Mouse (Mus musculus) NIH3T3 (cell line): ENCODE measurements around the gene Btnl2.
"Not testable (repeated sequence)": the region's sequence is repeated elsewhere in the genome, so short reads cannot be mapped to it uniquely, and the experiment has no call there.

Experiments used
- DNase-seq: peaks from one replicate; pipeline ENCODE4 v3.0.0-alpha.2; 2012; ENCODE audit warnings: low read depth

Btnl2 gene

DNA sequence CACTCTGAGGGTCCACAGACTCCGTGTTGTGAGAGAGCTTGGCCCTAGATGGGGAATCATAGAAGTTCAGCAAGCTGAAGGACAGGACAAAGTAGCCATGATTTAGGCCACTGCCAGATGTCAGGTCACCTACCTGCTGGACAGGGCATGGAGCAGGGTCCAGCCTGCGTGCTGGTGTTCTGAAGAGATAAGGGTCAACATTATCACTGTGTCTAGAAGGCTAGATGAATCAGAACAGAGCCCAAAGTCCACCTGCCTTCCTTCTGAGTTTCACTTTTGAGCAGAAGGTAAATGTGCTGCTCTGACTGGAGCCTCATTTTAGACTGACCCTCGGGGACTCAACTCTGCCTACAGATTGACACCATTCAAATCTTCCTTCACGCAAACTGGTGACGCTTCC lies at the start of gene Btnl2:
Gene Btnl2, plus strand, starts transcription at position 284 of the 400 bp plus-strand sequence.
- DNase-seq: no peak

DNA sequence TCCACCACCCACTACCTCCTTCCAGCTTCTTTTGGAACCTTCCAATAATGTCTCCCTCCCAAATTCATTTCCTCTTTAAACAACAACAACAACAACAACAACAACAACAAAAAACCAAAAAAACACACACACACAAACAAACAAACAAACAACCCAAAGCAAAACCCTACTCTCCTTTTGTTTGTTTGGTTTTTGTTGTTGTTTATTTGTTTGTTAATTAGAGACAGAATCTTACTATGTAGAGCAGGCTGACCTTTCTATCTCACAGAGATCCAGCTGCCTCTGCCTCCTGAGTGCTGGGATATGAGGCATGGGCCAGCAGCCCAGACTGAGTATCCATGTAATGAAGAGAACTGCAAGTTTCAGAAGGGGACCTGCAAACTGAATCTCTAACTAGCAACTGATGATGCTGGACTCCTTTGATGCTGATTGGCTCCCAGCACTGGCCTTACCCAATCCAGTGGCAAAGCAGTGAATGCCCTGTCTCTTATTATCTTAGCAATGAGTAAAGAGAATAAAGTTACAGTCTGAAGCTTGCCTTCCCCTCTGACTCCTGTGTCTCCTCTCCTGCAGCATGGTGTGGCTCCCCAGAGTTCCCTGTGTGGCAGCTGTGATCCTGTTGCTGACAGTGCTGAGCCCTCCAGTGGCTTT lies 49.1 kb upstream of the Btnl2 start, which contains the start of gene H2-Eb1:
Gene H2-Eb1, plus strand, starts transcription at position 488 of the 651 bp plus-strand sequence.
- peak; percentile 82 for DNase-seq

DNA sequence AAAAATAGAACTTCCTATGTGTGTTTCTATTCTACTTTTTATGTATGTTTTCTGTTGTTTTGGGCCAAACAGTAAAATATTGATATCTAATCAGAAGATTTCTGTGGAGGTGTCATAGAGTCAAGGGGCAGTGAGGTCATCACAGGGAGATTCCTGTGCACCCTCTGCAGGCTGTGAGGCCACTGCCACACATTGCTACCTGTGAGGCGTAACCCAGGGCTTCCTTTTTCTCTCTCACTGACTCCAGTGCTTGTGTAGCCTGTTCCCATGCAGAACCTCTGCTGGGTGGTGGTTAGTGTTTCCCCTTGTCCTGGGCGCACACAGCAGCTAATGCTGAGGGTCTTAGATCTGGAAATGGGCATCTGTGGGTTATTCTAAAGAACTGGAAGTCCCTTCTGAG lies 48.2 kb upstream of the Btnl2 start:
- no peak for DNase-seq

DNA sequence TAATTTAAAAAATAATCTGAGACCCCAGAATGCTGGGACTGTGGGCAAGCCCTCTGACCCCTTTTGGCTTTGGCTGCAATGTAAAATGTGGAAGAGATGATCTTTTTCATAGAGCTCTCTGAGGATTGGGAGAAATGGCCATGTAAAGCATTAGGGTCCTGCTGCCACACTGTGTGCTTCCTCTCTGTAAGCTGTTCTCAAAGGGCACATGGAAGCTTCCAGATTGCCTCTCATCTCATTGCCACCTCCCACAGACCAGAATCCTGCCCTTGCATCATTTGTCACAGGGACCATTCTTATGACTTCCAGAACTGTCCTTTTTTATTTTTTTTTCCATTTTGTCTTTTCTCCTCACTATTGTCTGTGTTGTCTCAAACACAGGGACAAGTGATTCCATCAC lies 47.4 kb upstream of the Btnl2 start:
- DNase-seq: no peak

DNA sequence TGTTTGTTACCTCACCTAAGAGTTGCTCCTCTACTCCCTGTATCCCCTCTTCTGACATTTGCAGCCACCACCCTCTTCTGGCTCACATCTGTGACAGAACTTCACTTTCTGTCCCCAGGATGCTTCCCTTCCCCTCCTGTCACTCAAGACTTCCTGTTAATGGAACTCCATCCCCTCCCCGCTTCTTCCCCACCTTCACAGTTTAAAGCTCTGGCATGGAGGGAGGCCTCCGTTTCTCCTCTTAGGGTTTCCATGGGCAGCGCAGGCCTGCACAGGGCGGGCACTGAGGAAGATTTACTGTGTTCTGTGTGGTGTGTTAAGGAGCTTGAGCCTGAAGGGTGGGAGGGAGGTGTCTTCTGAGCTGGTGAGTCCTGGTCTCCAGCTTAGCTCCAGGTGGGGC lies 46.5 kb upstream of the Btnl2 start:
- DNase-seq: no peak

DNA sequence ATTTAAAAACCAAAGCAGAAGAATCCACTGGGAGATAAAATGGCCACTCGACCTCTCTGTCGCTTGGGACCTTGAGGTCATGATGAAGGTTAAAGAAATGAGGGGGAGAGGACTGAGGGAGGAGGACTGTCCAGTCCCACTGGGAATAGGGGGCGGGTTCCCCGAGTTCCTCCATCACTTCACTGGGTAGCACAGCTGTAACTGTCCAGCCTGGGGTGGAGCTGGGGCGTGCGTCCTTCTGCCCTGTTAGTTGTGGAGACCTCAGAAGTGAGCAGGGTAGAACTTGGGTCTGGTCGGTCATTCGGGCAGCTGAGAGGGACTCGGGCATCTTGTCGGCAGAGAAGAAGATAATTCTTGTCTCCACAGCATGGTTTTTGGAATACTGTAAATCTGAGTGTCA lies 45.4 kb upstream of the Btnl2 start:
- DNase-seq: no peak

DNA sequence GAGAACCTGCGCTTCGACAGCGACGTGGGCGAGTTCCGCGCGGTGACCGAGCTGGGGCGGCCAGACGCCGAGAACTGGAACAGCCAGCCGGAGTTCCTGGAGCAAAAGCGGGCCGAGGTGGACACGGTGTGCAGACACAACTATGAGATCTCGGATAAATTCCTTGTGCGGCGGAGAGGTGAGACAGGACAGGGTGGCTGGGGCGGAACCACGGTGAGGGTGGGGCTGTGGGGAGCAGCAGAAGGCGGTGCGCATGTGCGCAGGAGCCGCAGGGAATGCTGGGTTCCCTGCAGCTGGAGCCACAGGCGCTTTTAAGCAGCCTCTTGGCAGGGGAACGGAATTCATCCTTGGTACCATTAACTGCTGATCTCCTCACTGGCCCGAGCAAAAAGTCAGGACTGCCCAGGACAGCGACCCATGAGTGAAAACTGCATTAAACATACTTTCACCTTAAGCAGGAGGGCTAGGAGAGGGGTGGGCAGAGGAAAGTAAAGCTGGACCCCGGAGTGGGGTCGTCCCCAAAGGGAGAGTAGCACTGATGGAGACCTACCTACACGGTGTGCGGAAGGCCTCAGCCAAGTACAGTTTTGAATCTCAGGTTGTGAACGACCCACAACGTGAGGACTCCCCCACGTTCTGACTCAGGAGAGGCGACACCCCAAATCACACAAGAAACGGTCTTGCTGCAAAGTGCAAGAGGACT lies 44.8 kb upstream of the Btnl2 start:
- no peak for DNase-seq

DNA sequence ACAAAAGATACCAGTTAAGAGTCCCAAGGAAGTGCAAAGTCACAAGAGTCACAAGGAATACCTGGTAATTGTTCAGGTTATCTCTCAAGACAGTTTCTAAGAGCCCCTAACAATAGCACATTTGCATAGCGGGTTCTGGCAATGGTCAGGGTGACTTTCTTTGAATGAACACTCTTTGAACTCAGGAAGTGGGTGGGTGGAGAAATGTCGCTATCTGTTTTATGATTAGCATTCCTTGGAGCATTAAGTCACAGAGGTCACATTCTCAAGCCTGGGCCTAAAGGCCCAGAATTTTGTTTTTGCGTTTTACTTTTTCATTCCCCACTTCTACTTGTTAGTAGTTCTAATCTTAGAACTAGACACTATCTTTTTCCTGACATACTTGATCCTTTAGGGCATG lies 44.1 kb upstream of the Btnl2 start:
- not testable (repeated sequence) for DNase-seq

DNA sequence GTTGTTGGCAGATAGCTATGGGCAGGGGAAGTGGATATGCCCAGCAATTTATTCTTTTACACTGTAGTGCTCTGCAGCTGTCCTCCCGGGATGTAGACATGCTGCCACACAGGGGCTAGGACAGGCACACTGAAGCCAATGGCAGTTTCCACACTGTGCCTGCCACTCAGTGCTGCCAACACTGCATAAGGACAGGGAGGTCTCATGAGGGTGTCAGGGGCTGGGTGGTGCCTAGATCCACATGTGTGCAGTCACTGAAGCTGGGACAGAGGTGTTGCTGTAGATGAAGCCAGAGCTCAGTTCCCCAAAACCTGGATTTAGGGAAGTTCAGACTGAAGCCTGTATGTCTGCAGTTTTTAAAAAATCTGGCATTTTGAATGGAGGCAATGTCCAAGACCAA lies 42.4 kb upstream of the Btnl2 start:
- DNase-seq: no peak

DNA sequence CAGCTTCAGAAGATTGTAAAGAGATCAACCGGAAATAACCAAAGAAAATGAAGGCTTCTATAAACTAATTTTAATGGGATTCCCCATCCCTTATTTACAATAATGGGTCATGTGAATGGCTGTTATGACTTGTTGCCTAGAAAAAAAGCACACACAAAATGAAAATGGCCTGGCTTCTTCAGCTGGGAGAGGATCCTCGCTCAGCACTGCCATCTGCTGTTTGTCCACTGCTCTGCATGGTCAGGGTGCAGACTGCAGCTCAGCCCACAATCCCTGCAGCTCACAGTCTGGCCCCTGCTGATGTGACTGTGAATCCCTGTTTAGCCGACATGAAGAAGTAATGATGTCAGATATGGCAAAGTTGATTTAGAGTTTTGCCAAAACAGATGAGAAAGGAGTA lies 41.2 kb upstream of the Btnl2 start:
- DNase-seq: peak; percentile 81

DNA sequence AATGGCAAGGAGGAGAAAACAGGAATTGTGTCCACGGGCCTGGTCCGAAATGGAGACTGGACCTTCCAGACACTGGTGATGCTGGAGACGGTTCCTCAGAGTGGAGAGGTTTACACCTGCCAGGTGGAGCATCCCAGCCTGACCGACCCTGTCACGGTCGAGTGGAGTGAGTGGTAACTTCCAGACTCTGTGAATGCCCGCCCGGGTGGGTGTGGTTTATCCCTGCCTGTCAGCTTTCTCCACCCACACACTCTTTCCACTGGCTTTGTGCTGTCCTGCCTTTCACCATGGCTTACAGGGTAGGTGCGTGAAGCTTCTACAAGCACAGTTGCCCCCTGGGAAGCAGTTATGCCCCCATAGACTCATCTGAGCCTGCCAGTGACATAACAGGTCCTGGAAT lies 40.3 kb upstream of the Btnl2 start:
- DNase-seq: no peak

DNA sequence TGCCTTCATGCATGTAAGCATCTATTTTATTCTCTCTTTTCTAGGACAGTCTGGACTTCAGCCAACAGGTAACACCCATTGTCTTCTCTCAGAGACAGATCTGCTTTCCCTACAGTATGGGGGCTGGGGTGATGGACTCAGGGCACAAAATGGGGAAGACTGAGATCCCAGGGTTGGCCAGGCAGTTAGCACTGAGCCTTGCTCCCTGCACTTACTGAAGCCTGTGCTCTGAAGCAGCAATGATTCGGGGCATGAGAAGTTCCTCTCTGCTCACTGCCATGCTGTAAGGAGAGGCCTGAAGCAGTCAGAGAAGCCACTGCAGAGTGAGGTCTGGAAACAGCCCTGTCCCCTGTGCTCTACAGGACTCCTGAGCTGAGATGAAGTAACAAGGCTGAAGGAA lies 39.1 kb upstream of the Btnl2 start:
- DNase-seq: no peak

DNA sequence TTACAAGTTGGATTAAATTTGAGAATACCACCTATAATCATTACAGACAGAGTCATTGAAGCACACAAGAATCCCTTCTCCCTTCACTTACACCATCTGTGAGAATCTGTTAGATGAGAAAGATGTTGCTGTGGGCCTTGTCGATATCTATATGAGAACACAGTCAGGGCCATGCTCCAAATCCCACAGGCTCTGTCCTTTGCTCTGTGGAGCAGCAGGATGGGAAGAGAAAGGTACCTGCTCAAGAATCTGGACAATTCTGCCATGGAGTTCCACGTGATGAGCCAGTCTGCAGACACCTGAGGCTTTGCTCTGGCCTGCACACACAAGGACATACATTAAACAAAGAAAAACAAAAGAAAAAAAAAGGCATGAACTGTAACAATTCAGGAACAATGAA lies 37.9 kb upstream of the Btnl2 start:
- no peak for DNase-seq

DNA sequence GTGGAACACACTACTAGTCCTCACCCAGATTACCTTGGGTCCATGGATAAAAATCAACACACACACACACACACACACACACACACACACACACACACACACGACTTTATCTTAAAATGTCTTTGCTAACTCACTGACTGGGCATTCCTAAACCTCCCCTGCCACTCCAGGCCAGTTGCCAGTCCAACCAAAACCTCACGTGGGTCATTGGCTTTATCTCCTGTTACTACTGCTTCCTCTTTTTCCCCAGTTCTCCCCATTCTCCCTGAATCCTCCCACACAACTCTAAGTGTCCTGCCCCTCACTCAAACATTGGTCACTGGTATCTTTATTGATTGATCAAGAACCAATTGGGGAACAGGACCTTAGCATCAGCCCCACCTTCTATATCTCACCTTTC lies 37.3 kb upstream of the Btnl2 start:
- DNase-seq: no peak

DNA sequence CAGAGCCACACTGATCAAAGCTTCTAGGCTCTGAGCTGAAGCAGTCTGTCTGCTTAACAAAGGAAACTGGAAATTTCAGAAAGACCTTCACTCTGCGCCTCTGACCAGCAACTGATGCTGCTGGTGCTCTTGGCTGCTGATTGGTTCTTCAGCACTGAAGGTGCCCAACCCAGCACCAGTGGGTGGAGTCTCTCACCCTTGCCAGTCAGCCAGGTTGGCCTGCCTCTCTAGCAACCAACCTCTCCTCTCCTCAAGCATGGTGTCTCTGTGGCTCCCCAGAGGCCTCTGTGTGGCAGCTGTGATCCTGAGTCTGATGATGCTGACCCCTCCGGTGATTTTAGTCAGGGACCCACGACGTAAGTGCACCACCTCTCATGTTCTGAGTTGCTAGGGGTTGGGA lies 29.2 kb upstream of the Btnl2 start, which contains the start of gene H2-Eb2:
Gene H2-Eb2, plus strand, starts transcription at position 230 of the 400 bp plus-strand sequence.
- no peak for DNase-seq

DNA sequence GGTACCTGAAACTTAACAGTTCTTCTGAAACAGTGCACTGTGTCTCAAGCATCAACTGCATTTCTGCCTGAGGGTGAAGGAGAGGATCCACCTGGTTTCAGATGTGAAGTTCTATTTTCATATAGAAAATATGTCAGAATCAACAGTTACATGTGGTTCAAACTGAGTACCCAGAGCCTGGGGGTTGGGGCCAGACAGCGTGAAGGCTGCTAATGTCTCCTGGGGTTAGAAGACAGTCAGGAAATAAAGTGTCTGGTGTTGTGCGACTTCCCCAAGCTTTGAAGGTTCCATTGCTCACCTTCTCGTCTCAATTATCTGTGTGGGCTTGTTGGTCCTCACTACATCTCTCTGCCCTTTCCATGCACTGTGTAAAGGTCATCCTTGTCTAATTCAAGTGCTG lies 28.2 kb upstream of the Btnl2 start:
- no peak for DNase-seq

DNA sequence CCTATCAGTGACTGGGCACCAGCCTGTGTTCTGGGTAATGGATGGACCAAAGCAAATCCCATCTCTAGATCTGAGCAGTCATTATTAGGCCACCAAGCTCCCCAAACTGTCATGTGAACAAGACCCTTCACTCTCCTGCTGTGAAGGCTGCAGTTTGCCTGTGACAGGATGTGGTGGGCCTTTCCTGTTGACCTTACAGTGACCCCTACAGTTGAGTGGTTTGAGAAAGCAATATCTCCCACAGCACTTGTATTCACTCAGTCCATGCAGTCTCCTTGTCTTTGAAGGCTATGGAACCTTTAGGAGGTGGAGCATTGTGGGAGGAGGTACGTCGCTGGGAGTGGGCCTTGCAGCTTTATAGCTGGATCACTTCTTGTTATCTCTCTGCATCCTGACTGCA lies 24.8 kb upstream of the Btnl2 start:
- DNase-seq: no peak

DNA sequence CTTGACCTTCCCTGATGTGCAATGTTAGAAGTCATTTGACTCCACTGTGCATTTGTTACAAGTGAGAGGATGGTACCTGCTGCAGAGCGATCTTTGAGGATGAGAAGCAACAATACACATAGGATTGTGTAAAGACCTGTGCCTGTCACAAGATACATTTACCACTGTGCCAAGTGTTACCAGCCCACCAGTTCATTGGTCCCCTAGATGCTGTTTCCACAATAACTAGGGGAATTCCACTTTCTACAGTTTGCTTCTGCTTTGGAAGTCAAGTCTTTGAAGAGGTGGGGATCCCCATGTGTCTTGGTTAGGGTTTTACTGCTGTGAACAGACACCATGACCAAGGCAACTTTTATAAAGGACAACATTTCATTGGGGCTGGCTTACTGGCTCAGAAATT lies 23.4 kb upstream of the Btnl2 start:
- no peak for DNase-seq

DNA sequence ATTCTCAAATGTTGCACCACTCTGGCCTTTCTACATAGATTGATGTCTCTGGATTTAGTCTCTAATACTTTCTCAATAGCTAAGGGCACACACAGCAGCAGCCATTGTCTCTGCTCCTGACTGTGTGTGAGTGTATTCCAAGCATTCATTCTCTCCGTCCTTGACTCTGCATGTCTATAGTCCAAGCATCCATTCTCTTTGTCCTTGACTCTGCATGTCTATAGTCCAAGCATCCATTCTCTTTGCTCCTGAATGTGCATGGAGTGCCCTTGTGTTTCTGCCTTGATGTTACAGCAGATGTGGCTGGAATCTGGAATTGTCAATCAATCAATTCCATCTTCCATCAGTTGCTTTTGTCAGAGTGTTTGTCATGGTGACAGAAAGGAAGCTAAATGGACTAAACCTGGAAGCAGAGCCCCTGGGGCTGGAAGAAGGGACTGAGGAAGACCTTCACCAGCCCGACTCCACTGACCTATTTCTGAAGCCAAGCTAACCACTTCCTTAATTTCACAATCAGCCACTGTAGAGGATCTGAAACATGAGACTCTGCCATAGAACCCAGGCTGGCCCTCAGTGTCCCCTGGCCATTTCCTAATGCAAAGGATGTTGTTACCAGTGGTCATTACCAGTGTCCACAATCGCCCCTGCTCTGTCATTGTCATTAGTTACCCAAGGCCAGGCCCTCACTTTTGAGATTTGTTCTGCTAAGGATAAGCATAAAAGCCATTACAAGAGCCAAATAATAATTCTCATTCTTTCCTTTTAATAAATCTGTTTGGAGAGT lies 13.8 kb upstream of the Btnl2 start:
- no peak for DNase-seq

DNA sequence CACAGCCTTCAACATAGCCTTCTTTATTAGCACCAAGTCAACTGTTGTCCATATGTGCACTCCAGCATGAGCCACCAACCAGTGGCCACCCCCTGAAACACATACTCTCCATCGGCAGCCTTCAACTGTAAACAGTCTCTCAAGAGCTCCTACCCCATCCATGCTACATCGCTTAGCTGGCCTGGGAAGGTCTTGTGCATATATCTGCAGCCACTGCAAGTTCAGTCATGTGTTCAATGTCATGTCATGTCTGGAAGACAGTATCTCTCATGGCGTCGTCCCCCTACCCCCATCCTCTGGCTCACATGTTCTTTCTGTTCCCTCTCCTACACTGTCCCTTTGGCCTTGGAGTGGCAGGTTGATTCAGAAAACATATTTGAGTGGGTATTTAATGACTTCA lies 9.7 kb upstream of the Btnl2 start:
- DNase-seq: no peak

DNA sequence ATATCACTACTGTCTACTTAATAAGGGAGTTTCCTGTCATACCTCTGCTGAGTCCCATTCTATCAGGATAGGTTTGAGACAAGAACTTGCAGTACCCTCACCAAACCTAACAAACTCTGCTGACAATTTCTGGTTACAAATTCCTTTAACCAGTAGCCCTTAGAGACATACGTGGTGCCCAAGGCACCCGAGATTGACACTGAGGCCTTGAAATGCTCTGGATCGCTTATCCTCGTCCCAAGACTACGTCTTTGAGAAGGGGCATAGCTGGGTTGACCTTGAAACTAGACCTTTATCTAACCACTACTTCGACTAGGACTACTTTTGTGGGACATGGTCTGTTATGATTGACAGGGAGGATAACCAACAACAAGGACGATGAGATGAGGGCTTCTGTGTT lies 9.1 kb upstream of the Btnl2 start:
- no peak for DNase-seq

DNA sequence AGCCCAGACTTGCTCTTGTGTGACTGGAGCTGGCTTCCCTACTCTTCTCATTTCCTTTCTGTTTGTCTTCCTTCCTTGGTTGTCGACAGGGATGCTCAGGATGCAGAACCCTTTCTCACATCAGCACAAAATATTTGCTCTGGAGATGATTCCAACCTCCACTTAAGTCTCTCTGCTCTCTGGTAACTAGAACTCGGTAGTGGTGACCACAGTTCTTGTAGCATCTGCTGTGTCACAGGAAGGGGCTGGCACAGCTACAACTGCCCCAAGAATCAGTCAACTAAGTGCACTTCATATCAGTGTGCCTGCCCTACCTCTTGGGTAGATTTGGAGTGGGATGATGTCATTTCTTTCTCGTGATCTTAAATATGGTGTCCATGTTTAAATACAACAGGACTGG lies 8.6 kb upstream of the Btnl2 start:
- no peak for DNase-seq
